Mouse (Mus musculus) neural tube, embryonic 10.5 days (tissue): ENCODE results near the gene Ankib1.

Experiments
- DNase-seq: peaks from one replicate; pipeline ENCODE4 v3.0.0-alpha.2; 2017; ENCODE audit warnings: low spot score; ENCODE audit errors: extremely low spot score

The Ankib1 gene

DNA sequence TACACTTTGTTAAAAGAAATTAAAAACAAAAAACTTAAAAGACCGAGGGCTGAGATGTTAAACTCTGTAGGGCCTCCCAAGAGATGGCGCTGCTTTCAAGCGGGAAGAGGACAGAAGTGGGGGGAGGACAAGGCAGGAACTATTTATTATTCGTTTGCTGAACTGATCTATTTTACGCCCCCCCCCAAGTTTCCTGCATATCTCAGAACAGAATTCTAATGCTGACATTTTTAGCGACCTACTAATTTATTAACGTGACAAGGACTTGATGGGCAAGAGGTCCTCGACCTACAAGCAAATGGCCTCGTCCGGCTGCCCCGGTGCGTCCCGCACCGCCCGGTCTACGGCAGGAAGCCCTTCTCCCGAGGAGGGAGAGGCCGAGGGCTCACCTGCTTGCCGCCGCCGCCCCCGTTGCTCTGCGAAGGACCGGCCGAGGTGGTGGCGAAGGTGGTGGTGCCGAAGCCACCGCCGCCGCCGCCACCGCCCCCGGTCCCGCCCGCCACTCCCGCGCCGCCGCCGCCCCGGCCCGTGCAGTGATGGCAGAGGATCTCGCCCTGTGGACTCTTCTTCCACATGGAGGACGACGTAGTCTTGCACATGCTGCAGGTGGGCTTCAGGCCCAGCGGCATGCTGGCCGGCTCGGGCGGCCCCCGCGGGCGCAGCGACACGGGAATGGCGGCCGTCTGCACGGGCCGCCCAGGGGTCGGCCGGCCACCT, 155.6 kb downstream of the Ankib1 start:
- DNase-seq, result peak; percentile 77

- no peak for DNase-seq
These were observed 156.2 kb downstream of the Ankib1 start for GRCm38 (mm10) chr5:3646539-3646938.

GRCm38 (mm10) chr5:3645326-3645725, 157.4 kb downstream of the Ankib1 start:
- DNase-seq, result no peak

DNA sequence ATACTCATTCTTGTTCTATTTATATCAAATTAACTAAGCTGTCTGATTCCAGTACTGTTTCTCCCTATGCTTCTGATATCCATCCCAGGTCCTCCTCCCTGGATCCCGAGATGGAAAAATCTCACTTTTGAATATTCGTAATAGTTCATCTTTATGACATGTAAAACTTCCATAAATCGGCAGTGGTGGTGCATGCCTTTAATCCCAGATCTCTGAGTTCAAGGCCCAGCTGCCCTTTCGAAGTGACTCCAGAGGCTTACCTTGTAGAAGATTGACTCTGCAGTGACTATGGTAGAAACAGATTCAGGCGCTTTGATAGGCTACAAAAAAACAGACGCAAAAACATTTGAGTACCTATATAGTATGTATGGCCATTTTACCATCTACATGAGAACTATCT, 158.1 kb downstream of the Ankib1 start:
- no peak for DNase-seq
